Mouse (Mus musculus): ENCODE measurements around the gene Nr2e1. TPM values are rescaled to one million over a fixed set of nuclear protein-coding genes. Genes with fewer than 3 reads are reported as not detected.

Nr2e1 gene
- polyA plus RNA-seq, 1 experiment from 2014 or later = not detected

GRCm38 (mm10) chr10:42580951-42581277, 2.5 kb downstream of the Nr2e1 start:
- DNase-seq = peak; percentile 5
- no peak for TF ChIP-seq CTCF (IDR thresholded peaks at IDR 0.05; ENCODE audit: low read depth)
- no peaks in the 10 kb centered on the region for H3K36me3 ChIP-seq (ENCODE audit: insufficient read depth)
- WGBS = 5% methylated on average over 7 of the region's 7 CpGs
- H3K9me3 ChIP-seq (ENCODE audit: low read depth, low read length) = no peaks in the 10 kb centered on the region
- no peak overlapping the region for H3K4me3 ChIP-seq (ENCODE audit: low read depth, low read length)
- H3K27me3 ChIP-seq (ENCODE audit: insufficient read depth, low read length) = peaks cover 96% of the 10 kb centered on the region
- ATAC-seq (ENCODE audit: insufficient read depth) = no peak
- H3K9ac ChIP-seq = no peak overlapping the region
- H3K4me1 ChIP-seq (ENCODE audit: insufficient read depth) = no peaks in the 10 kb centered on the region
- H3K27ac ChIP-seq (ENCODE audit: low read depth) = no peak overlapping the region
- no peak overlapping the region for H3K4me2 ChIP-seq

DNA sequence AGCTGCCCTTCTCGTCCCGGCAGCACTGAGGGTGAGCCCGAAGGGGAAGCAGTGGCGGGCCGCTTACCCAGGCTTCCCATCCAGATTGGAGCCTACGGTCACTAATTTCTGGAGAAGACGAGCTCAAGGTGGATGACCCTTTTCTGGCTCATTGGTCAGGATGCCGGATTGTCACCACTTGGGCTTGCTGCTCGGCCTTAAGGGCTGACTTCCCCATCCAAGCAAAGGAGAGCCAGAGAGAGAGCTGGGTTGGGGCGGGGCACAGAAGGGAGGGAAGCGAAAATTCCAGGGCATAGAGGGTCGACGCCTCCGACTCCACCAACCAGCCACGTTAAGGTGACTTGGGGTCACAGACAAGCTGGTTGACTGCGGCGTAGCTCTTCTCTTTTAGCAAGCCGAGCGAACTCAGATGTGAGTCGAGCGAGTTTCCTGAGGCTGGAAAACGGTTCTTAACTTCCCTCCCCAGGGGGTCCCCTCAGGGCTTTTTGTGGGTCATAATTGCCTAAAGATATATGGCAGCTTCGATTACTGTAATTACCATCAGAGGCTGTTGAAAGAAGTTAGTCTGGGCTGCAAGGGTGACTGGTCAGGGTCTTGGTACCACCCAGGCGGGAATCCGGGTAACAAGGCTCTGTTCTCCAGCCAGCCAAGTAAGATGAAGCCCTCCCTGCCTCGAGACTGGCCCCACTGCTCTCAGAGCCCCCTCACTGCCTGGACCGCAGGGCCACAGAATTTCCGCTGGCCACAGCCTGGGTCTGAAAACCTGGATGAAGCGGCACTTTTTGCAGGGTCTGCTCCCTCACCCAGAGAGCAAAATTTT, 3.1 kb downstream of the Nr2e1 start:
- Histone ChIP-seq H3K36me3 (ENCODE audit: insufficient read depth) (no peaks in the 10 kb centered on the region), H3K9ac (no peak overlapping the region), H3K27me3 (ENCODE audit: insufficient read depth, low read length) (peaks cover 96% of the 10 kb centered on the region), H3K27ac (ENCODE audit: low read depth) (no peak overlapping the region), H3K4me2 (no peak overlapping the region), H3K9me3 (ENCODE audit: low read depth, low read length) (no peaks in the 10 kb centered on the region), H3K4me1 (ENCODE audit: insufficient read depth) (no peaks in the 10 kb centered on the region), H3K4me3 (ENCODE audit: low read depth, low read length) (no peak overlapping the region)
- no peak for TF ChIP-seq CTCF (IDR thresholded peaks at IDR 0.05; ENCODE audit: low read depth)
- DNase-seq = peak; percentile 8
- ATAC-seq (ENCODE audit: insufficient read depth) = no peak
- WGBS = 1% methylated on average over 29 of the region's 29 CpGs

DNA sequence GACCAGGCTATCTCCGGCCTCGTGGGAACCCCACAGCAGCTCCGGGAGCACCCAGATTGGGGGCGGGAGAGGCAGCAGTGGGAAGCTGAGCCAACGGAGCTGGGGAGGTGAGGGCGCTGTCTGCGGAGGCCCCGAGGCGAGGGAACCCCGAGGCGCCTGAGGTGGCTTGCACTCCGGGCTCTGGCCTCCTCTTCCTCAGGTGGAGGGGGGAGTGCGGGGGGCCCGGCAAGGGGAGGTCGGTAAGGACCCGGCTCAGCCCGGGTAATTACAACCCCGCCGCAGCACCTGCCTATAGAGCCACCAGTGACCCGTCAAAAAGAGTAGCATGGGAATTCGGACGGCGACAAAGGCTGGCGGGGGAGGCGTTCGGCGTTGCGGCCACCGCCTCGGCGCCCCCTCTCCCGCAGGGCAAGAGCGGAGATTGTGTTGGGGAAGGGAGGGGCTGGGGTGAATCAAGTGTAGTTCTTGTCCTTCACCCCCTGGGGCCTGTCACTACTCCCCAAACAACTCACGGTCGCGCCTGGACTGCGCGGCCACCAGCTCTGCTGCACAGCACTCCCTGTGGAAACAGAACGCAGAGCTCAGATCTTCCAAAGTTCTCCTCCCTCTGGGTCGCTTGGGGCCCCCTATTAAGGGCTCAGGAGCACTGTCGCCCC, 3.8 kb downstream of the Nr2e1 start:
- TF ChIP-seq CTCF (IDR thresholded peaks at IDR 0.05; ENCODE audit: low read depth) = no peak
- under 1% methylated on average over 39 of the region's 41 CpGs for WGBS
- Histone ChIP-seq H3K9ac (no peak overlapping the region), H3K4me2 (0 out of 2 replicates have a peak overlapping the region, but pooled peaks have one; percentile 4), H3K9me3 (ENCODE audit: low read depth, low read length) (no peaks in the 10 kb centered on the region), H3K36me3 (ENCODE audit: insufficient read depth) (no peaks in the 10 kb centered on the region), H3K4me1 (ENCODE audit: insufficient read depth) (no peaks in the 10 kb centered on the region), H3K27me3 (ENCODE audit: insufficient read depth, low read length) (peaks cover 96% of the 10 kb centered on the region), H3K27ac (ENCODE audit: low read depth) (no peak overlapping the region), H3K4me3 (ENCODE audit: low read depth, low read length) (no peak overlapping the region)
- DNase-seq = peak; percentile 26
- ATAC-seq (ENCODE audit: insufficient read depth) = no peak

DNA sequence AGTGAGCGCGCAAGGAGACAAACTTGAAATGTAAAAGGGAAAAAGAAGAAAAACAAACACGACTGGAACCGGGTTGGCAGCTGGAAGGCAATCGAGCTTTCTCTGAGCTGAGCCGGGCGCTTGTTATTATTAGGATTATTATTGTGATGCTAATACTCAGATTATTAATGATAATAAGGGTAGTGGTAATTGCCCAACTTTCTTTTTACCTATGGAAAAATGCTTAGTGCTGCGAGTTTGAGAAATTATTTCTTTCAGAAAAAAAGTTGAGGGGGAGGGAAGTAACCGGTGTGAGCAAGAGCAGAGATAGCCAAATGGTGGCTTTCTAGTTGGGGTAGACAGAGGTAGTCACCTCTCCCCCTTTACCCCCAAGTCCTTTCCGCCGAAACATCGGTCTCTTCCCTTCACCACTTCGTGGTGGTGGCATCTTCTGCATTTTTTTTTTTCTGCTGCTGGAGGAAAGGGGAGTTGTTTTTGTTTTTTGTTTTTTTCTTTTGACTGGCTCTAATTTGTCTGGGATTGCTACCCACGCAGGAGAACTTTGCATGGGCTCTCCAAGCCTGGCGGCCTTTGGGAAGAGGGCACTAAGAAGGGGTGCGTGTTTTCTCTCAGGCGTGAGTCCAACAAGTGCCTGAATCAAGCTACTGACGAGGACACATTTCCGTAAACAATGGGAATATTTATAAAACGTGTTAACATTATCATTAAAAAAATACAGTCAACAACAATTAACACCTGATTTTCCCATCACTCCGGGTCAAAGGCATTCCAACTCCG, 4.5 kb downstream of the Nr2e1 start:
- Histone ChIP-seq H3K9ac (no peak overlapping the region), H3K4me3 (ENCODE audit: low read depth, low read length) (no peak overlapping the region)
- DNase-seq = no peak

GRCm38 (mm10) chr10:42578281-42578675, 5.2 kb downstream of the Nr2e1 start:
- DNase-seq (no peak), ATAC-seq (ENCODE audit: insufficient read depth) (no peak)
- no peaks in the 10 kb centered on the region for H3K4me1 ChIP-seq (ENCODE audit: insufficient read depth)
- no peaks in the 10 kb centered on the region for H3K9me3 ChIP-seq (ENCODE audit: low read depth, low read length)
- H3K4me3 ChIP-seq (ENCODE audit: low read depth, low read length) = no peak overlapping the region
- TF ChIP-seq CTCF (IDR thresholded peaks at IDR 0.05; ENCODE audit: low read depth) = no peak
- WGBS = under 1% methylated on average over 15 of the region's 15 CpGs
- no peaks in the 10 kb centered on the region for H3K36me3 ChIP-seq (ENCODE audit: insufficient read depth)
- peaks cover 96% of the 10 kb centered on the region for H3K27me3 ChIP-seq (ENCODE audit: insufficient read depth, low read length)
- no peak overlapping the region for H3K27ac ChIP-seq (ENCODE audit: low read depth)
- H3K4me2 ChIP-seq = no peak overlapping the region
- no peak overlapping the region for H3K9ac ChIP-seq

More for the DNA sequence above, 4.5 kb downstream of the Nr2e1 start:
- ATAC-seq (ENCODE audit: insufficient read depth) = no peak
- Histone ChIP-seq H3K36me3 (ENCODE audit: insufficient read depth) (no peaks in the 10 kb centered on the region), H3K4me2 (no peak overlapping the region), H3K27me3 (ENCODE audit: insufficient read depth, low read length) (peaks cover 96% of the 10 kb centered on the region), H3K4me1 (ENCODE audit: insufficient read depth) (no peaks in the 10 kb centered on the region), H3K27ac (ENCODE audit: low read depth) (no peak overlapping the region), H3K9me3 (ENCODE audit: low read depth, low read length) (no peaks in the 10 kb centered on the region)
- 2% methylated on average over 22 of the region's 22 CpGs for WGBS
- TF ChIP-seq CTCF (IDR thresholded peaks at IDR 0.05; ENCODE audit: low read depth) = no peak

DNA sequence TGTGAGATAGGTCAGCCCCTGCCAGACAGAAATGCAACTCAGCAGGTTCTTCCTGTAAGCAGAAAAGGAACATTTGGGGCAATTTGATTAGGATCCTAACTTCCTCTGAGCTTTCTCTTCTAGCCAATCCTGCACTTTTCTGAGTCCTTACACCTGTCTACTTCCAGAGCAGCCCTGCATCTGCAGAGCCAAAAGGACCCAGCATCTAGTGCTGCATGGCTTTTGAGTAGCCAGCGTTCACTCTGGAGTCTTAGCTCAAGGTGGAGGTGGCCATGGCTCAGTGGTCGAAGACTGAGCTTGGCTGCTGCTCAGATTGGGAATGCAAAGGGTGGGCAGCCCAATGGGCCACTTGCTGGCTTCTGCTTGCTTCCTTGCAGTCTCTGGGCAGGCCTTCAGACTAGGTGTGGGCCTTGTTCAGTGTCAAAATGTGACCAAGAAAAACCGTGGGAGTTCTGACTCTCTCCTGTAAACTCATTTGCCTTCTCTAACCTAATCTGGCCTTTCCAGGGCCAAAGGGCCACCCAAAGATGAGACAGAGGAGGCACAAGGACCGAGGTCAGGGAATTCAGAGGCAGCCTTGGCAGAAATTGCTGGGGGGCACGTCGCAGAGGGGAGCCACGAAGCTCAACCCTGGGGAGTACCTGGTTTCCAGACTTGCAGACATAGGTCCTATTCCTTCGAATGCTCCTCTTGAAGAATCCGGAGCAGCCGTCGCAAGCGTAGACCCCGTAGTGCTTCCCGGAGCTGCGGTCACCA, 5.7 kb downstream of the Nr2e1 start:
- no peaks in the 10 kb centered on the region for H3K36me3 ChIP-seq (ENCODE audit: insufficient read depth)
- DNase-seq = no peak
- TF ChIP-seq CTCF (IDR thresholded peaks at IDR 0.05; ENCODE audit: low read depth) = no peak
- no peak overlapping the region for H3K4me2 ChIP-seq
- 3% methylated on average over 15 of the region's 15 CpGs for WGBS
- peaks cover 96% of the 10 kb centered on the region for H3K27me3 ChIP-seq (ENCODE audit: insufficient read depth, low read length)
- no peak overlapping the region for H3K9ac ChIP-seq
- no peaks in the 10 kb centered on the region for H3K4me1 ChIP-seq (ENCODE audit: insufficient read depth)
- H3K27ac ChIP-seq (ENCODE audit: low read depth) = no peak overlapping the region
- no peak overlapping the region for H3K4me3 ChIP-seq (ENCODE audit: low read depth, low read length)
- no peak for ATAC-seq (ENCODE audit: insufficient read depth)
- H3K9me3 ChIP-seq (ENCODE audit: low read depth, low read length) = no peaks in the 10 kb centered on the region

Measured in lung, embryonic 14.5 days (tissue).